Comparison of ENCODE assay signal across 8 mouse cellular contexts in the genomic region with DNA sequence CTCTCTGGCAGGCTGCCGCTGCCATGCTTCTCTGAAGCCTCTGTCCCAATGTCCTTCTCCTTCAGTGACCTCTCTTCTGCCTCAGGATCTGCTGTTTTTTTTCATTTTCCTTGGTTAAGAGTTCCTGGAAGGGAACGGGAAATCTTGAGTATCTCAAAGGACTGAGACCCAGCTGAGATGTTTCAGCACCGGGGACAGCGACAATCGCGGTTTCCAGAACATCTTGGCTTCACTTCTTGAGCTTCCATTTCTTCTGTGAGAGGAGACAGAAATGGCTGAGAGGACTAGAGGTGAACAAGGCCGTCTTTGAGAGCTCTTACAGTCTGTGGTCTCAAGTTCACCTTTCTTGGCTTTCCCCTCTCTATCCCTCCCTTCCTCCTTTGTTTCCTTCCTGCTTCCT.
DNase-seq lines count a peak whose midpoint lies in the region; ATAC-seq and TF ChIP-seq lines count a peak whose summit lies in the region.

No protein-coding gene starts in this region.

- no peak overlapping the region for H3K4me2 ChIP-seq in forebrain, embryonic 11.5 days (ENCODE audit: low read depth, low read length, severe bottlenecking)
- H3K4me2 ChIP-seq in forebrain, embryonic 16.5 days (ENCODE audit: low read length), result no peak overlapping the region
- no peak overlapping the region for H3K4me2 ChIP-seq in kidney, postnatal 0 days (ENCODE audit: low read length)

- DNase-seq in forebrain, embryonic 11.5 days (ENCODE audit: low spot score), result peak; percentile 81
- peak; percentile 20 for DNase-seq in right cerebral cortex, postnatal 4 days
- DNase-seq in right cerebral cortex, postnatal 25 days, result no peak
- DNase-seq in kidney, postnatal 0 days (ENCODE audit: low spot score), result peak; percentile 82
- peak; percentile 84 for DNase-seq in retina, embryonic 14.5 days (ENCODE audit: low spot score)
- DNase-seq in left cerebral cortex, postnatal 14 days (ENCODE audit: low spot score in 2 of 2), result no peak
- no peak for DNase-seq in spleen, postnatal 36 days (ENCODE audit: low spot score in 2 of 2)

- no peak overlapping the region for H3K27ac ChIP-seq in forebrain, embryonic 11.5 days (ENCODE audit: low read depth, low read length)
- H3K27ac ChIP-seq in forebrain, embryonic 16.5 days (ENCODE audit: low read length), result no peak overlapping the region
- H3K27ac ChIP-seq in kidney, postnatal 0 days, result no peak overlapping the region

- 12% methylated on average over 7 of the region's 7 CpGs for WGBS in forebrain, embryonic 11.5 days
- WGBS in forebrain, embryonic 16.5 days, result 15% methylated on average over 7 of the region's 7 CpGs
- 10% methylated on average over 7 of the region's 7 CpGs for WGBS in kidney, postnatal 0 days

- H3K9ac ChIP-seq in forebrain, embryonic 11.5 days (ENCODE audit: low read length), result no peak overlapping the region
- no peak overlapping the region for H3K9ac ChIP-seq in forebrain, embryonic 16.5 days (replicated peaks; ENCODE audit: low read depth, low read length)
- no peak overlapping the region for H3K9ac ChIP-seq in kidney, postnatal 0 days (ENCODE audit: low read depth, low read length)

- H3K4me3 ChIP-seq in forebrain, embryonic 11.5 days (ENCODE audit: low read depth, low read length), result no peak overlapping the region
- H3K4me3 ChIP-seq in forebrain, embryonic 16.5 days (replicated peaks; ENCODE audit: low read length), result no peak overlapping the region
- H3K4me3 ChIP-seq in kidney, postnatal 0 days (replicated peaks; ENCODE audit: low read depth, low read length), result no peak overlapping the region

- 0 out of 2 replicates have a peak, but pooled peaks cover 2% of the 10 kb centered on the region for H3K4me1 ChIP-seq in forebrain, embryonic 11.5 days (replicated peaks; ENCODE audit: control insufficient read depth, insufficient read depth, low read length)
- no peaks in the 10 kb centered on the region for H3K4me1 ChIP-seq in forebrain, embryonic 16.5 days (replicated peaks; ENCODE audit: control insufficient read depth, insufficient read depth, low read length)
- H3K4me1 ChIP-seq in kidney, postnatal 0 days (replicated peaks; ENCODE audit: insufficient read depth, low read length), result no peaks in the 10 kb centered on the region; the same call in 1 of the 2 replicates

- ATAC-seq in forebrain, embryonic 11.5 days (replicated peaks; ENCODE audit: low FRiP score), result no peak
- ATAC-seq in forebrain, embryonic 16.5 days, result no peak
- ATAC-seq in kidney, postnatal 0 days (replicated peaks; ENCODE audit: low FRiP score, low read depth), result no peak

- TF ChIP-seq CTCF in kidney, postnatal 0 days (IDR thresholded peaks at IDR 0.05; ENCODE audit: low read depth), result no peak

- H3K36me3 ChIP-seq in forebrain, embryonic 11.5 days (ENCODE audit: control insufficient read depth, insufficient read depth, low read length), result no peaks in the 10 kb centered on the region
- no peaks in the 10 kb centered on the region for H3K36me3 ChIP-seq in forebrain, embryonic 16.5 days (ENCODE audit: control insufficient read depth, insufficient read depth)
- H3K36me3 ChIP-seq in kidney, postnatal 0 days (ENCODE audit: insufficient read depth, low read length), result no peaks in the 10 kb centered on the region

- intact Hi-C loops in left cerebral cortex, postnatal 14 days (cut with DNase I), result no loop called here

- no peaks in the 10 kb centered on the region for H3K27me3 ChIP-seq in forebrain, embryonic 11.5 days (ENCODE audit: control insufficient read depth, insufficient read depth, low read length)
- H3K27me3 ChIP-seq in forebrain, embryonic 16.5 days (replicated peaks; ENCODE audit: control insufficient read depth, insufficient read depth, low read length), result peaks cover 8% of the 10 kb centered on the region
- H3K27me3 ChIP-seq in kidney, postnatal 0 days (ENCODE audit: insufficient read depth, low read length), result no peaks in the 10 kb centered on the region; the same call in 1 of the 2 replicates

- no peaks in the 10 kb centered on the region for H3K9me3 ChIP-seq in forebrain, embryonic 11.5 days (ENCODE audit: control insufficient read depth, low read length)
- no peaks in the 10 kb centered on the region for H3K9me3 ChIP-seq in forebrain, embryonic 16.5 days (ENCODE audit: control insufficient read depth, low read length)
- H3K9me3 ChIP-seq in kidney, postnatal 0 days (replicated peaks; ENCODE audit: low read length), result no peaks in the 10 kb centered on the region

Comparison
In these comparisons a context has a peak if more than half of its experiments do, and no peak if none do; other contexts are left out.
1. DNase-seq: peak in forebrain, embryonic 11.5 days (single experiment), right cerebral cortex, postnatal 4 days (single experiment), kidney, postnatal 0 days (single experiment) and retina, embryonic 14.5 days (single experiment); none in right cerebral cortex, postnatal 25 days (single experiment), left cerebral cortex, postnatal 14 days (0 of 2) and spleen, postnatal 36 days (0 of 2).